Mouse (Mus musculus): ENCODE measurements around the gene 1700029J07Rik. TPM values are rescaled to one million over a fixed set of nuclear protein-coding genes. Genes with fewer than 3 reads are reported as not detected.

Gene 1700029J07Rik
- polyA plus RNA-seq, 1 experiment from 2014 or later, result 1.2 TPM

DNA sequence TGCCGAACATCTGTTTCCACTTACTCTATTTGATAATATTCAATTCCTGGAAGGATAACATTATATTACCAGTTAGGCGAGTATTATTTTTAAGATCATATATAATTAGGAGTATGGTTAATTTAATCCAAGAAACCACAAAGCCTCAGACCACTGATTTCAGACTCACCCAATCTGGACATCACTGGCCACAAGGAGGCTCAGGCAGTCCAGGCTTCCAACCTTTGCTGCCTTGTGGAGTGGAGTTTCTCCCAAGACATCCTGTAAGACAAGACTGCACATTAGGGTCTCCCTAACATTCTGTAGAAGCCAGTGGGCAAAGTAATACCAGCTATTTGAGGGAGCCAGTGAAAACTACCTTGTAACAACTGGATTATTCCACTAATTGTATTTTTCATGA is 23.2 kb upstream of the 1700029J07Rik start:
- Histone ChIP-seq H3K4me1 (replicated peaks; ENCODE audit: control insufficient read depth, insufficient read depth) (no peaks in the 10 kb centered on the region), H3K4me2 (replicated peaks; ENCODE audit: low read depth) (peak overlapping the region; percentile 12), H3K27ac (replicated peaks) (no peak overlapping the region), H3K36me3 (ENCODE audit: control insufficient read depth, insufficient read depth, low read length) (peaks cover 10% of the 10 kb centered on the region; the same call in 1 of the 2 replicates), H3K9ac (ENCODE audit: low read length) (no peak overlapping the region), H3K9me3 (ENCODE audit: control insufficient read depth, low read length) (no peaks in the 10 kb centered on the region), H3K4me3 (ENCODE audit: low read depth, low read length) (no peak overlapping the region), H3K27me3 (ENCODE audit: control insufficient read depth, insufficient read depth, low read length) (no peaks in the 10 kb centered on the region)
- 73% methylated on average over 2 of the region's 2 CpGs for WGBS
- DNase-seq (ENCODE audit: low spot score), result no peak
- TF ChIP-seq CTCF (IDR thresholded peaks at IDR 0.05; ENCODE audit: low read depth) (peak; percentile 58), EP300 (optimal IDR thresholded peaks at IDR 0.05) (no peak)
- no peak for ATAC-seq (ENCODE audit: low FRiP score, low TSS enrichment)

- Histone ChIP-seq H3K9me3 (ENCODE audit: control insufficient read depth, low read length) (no peaks in the 10 kb centered on the region), H3K4me1 (replicated peaks; ENCODE audit: control insufficient read depth, insufficient read depth) (no peaks in the 10 kb centered on the region), H3K27me3 (ENCODE audit: control insufficient read depth, insufficient read depth, low read length) (no peaks in the 10 kb centered on the region), H3K27ac (replicated peaks) (no peak overlapping the region), H3K9ac (ENCODE audit: low read length) (no peak overlapping the region), H3K36me3 (ENCODE audit: control insufficient read depth, insufficient read depth, low read length) (peaks cover 10% of the 10 kb centered on the region; the same call in 1 of the 2 replicates), H3K4me2 (replicated peaks; ENCODE audit: low read depth) (no peak overlapping the region), H3K4me3 (ENCODE audit: low read depth, low read length) (no peak overlapping the region)
- TF ChIP-seq CTCF (IDR thresholded peaks at IDR 0.05; ENCODE audit: low read depth) (no peak), EP300 (optimal IDR thresholded peaks at IDR 0.05) (no peak)
- WGBS, result 55% methylated on average over 3 of the region's 3 CpGs
- ATAC-seq (ENCODE audit: low FRiP score, low TSS enrichment) (no peak), DNase-seq (ENCODE audit: low spot score) (no peak)
Observed at GRCm38 (mm10) chr8:45995576-45995975, 20.5 kb upstream of the 1700029J07Rik start.

DNA sequence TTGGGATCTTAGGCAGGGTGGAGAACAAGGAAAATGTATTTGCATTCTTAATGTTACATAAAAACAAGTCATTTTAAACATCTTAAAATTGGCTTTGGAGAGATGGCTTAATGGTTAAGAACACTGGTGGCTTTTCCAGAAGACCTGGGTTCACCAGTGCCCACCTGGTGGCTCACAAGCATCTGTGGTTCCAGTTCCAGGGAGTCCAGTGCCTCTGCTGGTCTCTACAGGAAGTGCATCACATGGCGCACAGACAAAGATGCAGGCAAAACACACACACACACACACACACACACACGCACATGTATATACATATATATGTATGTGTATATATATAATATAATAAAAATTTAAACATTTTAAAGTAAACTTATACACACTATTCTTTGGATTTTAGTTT is 19.1 kb upstream of the 1700029J07Rik start:
- peaks cover 14% of the 10 kb centered on the region; the same call in 1 of the 2 replicates for H3K36me3 ChIP-seq (ENCODE audit: control insufficient read depth, insufficient read depth, low read length)
- ATAC-seq (ENCODE audit: low FRiP score, low TSS enrichment) (no peak), DNase-seq (ENCODE audit: low spot score) (no peak)
- H3K4me2 ChIP-seq (replicated peaks; ENCODE audit: low read depth), result no peak overlapping the region
- TF ChIP-seq CTCF (IDR thresholded peaks at IDR 0.05; ENCODE audit: low read depth) (peak; percentile 50), EP300 (optimal IDR thresholded peaks at IDR 0.05) (no peak)
- H3K9me3 ChIP-seq (ENCODE audit: control insufficient read depth, low read length), result no peaks in the 10 kb centered on the region
- no peak overlapping the region for H3K4me3 ChIP-seq (ENCODE audit: low read depth, low read length)
- WGBS, result 96% methylated on average over 2 of the region's 2 CpGs
- no peak overlapping the region for H3K9ac ChIP-seq (ENCODE audit: low read length)
- H3K4me1 ChIP-seq (replicated peaks; ENCODE audit: control insufficient read depth, insufficient read depth), result no peaks in the 10 kb centered on the region
- H3K27me3 ChIP-seq (ENCODE audit: control insufficient read depth, insufficient read depth, low read length), result no peaks in the 10 kb centered on the region
- H3K27ac ChIP-seq (replicated peaks), result no peak overlapping the region

- Histone ChIP-seq H3K4me2 (replicated peaks; ENCODE audit: low read depth) (no peak overlapping the region), H3K4me3 (ENCODE audit: low read depth, low read length) (no peak overlapping the region), H3K36me3 (ENCODE audit: control insufficient read depth, insufficient read depth, low read length) (peaks cover 16% of the 10 kb centered on the region), H3K27me3 (ENCODE audit: control insufficient read depth, insufficient read depth, low read length) (no peaks in the 10 kb centered on the region), H3K27ac (replicated peaks) (no peak overlapping the region), H3K9me3 (ENCODE audit: control insufficient read depth, low read length) (no peaks in the 10 kb centered on the region), H3K9ac (ENCODE audit: low read length) (no peak overlapping the region), H3K4me1 (replicated peaks; ENCODE audit: control insufficient read depth, insufficient read depth) (no peaks in the 10 kb centered on the region)
- no peak for DNase-seq (ENCODE audit: low spot score)
- WGBS, result 83% methylated on average over 4 of the region's 4 CpGs
- TF ChIP-seq EP300 (optimal IDR thresholded peaks at IDR 0.05) (no peak), CTCF (IDR thresholded peaks at IDR 0.05; ENCODE audit: low read depth) (no peak)
- no peak for ATAC-seq (ENCODE audit: low FRiP score, low TSS enrichment)
Observed at GRCm38 (mm10) chr8:45990631-45991310, 15.7 kb upstream of the 1700029J07Rik start.

GRCm38 (mm10) chr8:45988189-45988588 is 13.1 kb upstream of the 1700029J07Rik start:
- no peak for TF ChIP-seq EP300 (optimal IDR thresholded peaks at IDR 0.05)
- TF ChIP-seq CTCF (IDR thresholded peaks at IDR 0.05; ENCODE audit: low read depth), result no peak
- no peaks in the 10 kb centered on the region for H3K9me3 ChIP-seq (ENCODE audit: control insufficient read depth, low read length)
- WGBS, result 78% methylated on average over 2 of the region's 2 CpGs
- no peak overlapping the region for H3K4me2 ChIP-seq (replicated peaks; ENCODE audit: low read depth)
- ATAC-seq (ENCODE audit: low FRiP score, low TSS enrichment), result no peak
- no peak overlapping the region for H3K27ac ChIP-seq (replicated peaks)
- no peaks in the 10 kb centered on the region for H3K4me1 ChIP-seq (replicated peaks; ENCODE audit: control insufficient read depth, insufficient read depth)
- no peaks in the 10 kb centered on the region for H3K27me3 ChIP-seq (ENCODE audit: control insufficient read depth, insufficient read depth, low read length)
- H3K36me3 ChIP-seq (ENCODE audit: control insufficient read depth, insufficient read depth, low read length), result peaks cover 14% of the 10 kb centered on the region
- DNase-seq (ENCODE audit: low spot score), result no peak
- H3K9ac ChIP-seq (ENCODE audit: low read length), result no peak overlapping the region
- no peak overlapping the region for H3K4me3 ChIP-seq (ENCODE audit: low read depth, low read length)

GRCm38 (mm10) chr8:45986665-45987064 is 11.6 kb upstream of the 1700029J07Rik start:
- Histone ChIP-seq H3K4me3 (ENCODE audit: low read depth, low read length) (no peak overlapping the region), H3K36me3 (ENCODE audit: control insufficient read depth, insufficient read depth, low read length) (peaks cover 16% of the 10 kb centered on the region), H3K4me1 (replicated peaks; ENCODE audit: control insufficient read depth, insufficient read depth) (no peaks in the 10 kb centered on the region), H3K9me3 (ENCODE audit: control insufficient read depth, low read length) (no peaks in the 10 kb centered on the region), H3K27me3 (ENCODE audit: control insufficient read depth, insufficient read depth, low read length) (no peaks in the 10 kb centered on the region), H3K27ac (replicated peaks) (0 out of 2 replicates have a peak overlapping the region, but pooled peaks have one; percentile 24), H3K9ac (ENCODE audit: low read length) (no peak overlapping the region), H3K4me2 (replicated peaks; ENCODE audit: low read depth) (no peak overlapping the region)
- DNase-seq (ENCODE audit: low spot score) (no peak), ATAC-seq (ENCODE audit: low FRiP score, low TSS enrichment) (no peak)
- no peak for TF ChIP-seq EP300 (optimal IDR thresholded peaks at IDR 0.05)
- no peak for TF ChIP-seq CTCF (IDR thresholded peaks at IDR 0.05; ENCODE audit: low read depth)
- 54% methylated on average over 3 of the region's 3 CpGs for WGBS

All from stomach, postnatal 0 days (tissue).